Mouse (Mus musculus): ENCODE measurements at regions not wholly inside any gene's neighbourhood (a gene's known extent, or its start where the extent isn't known, plus 50 kb on each side); places are given as distances from the start of the nearest gene placed in this dataset.
"Not testable (repeated sequence)": the region's sequence is repeated elsewhere in the genome, so short reads cannot be mapped to it uniquely, and the experiment has no call there.

DNA sequence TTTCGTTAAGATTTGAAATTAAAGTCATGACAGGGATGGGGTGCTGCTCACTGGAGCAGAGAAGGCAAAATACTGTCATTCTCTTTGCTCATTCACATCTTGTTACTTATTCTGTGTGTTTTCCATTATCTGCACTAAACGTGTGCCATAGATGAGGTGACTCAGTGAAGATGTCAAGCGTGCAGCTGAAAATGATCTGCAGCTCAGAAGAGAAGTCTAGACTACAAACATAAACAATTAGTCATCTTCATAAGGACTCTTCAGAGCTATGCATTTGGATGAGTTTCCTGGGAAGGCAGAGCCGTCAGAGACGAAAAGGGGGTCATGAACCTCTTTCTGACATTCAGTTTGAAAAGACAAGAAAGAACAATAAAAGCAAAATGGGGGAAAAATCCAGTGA is 203.7 kb upstream of the Klf6 start:
- no peaks in the 10 kb centered on the region for H3K9me3 ChIP-seq
- H3K4me2 ChIP-seq = no peak overlapping the region
- ATAC-seq (ENCODE audit: insufficient number of reproducible peaks, insufficient read depth, low FRiP score, low TSS enrichment, low read depth) = no peak
- no peaks in the 10 kb centered on the region for H3K27me3 ChIP-seq
- H3K4me1 ChIP-seq = no peaks in the 10 kb centered on the region
- no peaks in the 10 kb centered on the region for H3K36me3 ChIP-seq
- H3K27ac ChIP-seq = no peak overlapping the region
- WGBS = 66% methylated on average over 5 of the region's 5 CpGs
- no peak overlapping the region for H3K9ac ChIP-seq
- H3K4me3 ChIP-seq = no peak overlapping the region

DNA sequence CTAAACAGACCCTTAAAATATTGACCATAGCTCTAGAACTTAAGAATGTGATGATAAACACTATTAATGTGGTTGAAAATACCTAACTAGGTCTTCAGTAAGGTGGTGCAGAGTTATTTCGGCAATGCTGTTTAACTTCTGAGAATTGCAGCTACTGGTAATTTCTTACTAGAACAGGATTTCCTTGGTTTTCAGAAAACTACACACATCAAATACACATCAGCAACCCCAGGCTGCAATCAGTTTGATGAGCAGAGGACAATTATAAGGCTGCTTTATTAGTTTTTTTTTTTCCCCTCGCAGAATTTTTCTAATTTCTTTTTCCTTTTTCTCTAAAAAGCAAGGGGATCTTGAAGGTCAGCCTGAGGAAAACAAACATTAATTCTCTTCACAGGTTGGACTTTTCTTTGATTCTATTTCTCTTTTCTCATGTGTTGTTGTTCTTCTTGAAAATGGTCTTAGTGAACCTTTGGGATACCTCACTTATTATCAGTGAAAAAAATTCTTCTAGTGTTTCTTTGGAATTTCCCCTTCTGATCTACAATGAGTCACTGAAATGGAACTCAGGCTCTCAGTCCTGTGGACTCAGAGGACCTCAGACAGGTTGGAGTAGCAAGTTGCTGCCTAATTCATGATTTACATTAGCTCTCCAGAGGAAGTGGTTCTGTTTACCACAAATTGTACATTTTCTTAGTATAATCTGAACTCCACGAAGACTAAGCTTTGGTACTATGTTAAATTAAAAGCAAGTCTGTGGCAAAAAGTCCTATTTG is 194.9 kb upstream of the Klf6 start:
- Histone ChIP-seq H3K27me3 (no peaks in the 10 kb centered on the region), H3K4me2 (no peak overlapping the region), H3K4me1 (no peaks in the 10 kb centered on the region), H3K4me3 (no peak overlapping the region), H3K36me3 (no peaks in the 10 kb centered on the region), H3K9me3 (no peaks in the 10 kb centered on the region), H3K9ac (no peak overlapping the region), H3K27ac (no peak overlapping the region)
- ATAC-seq (ENCODE audit: insufficient number of reproducible peaks, insufficient read depth, low FRiP score, low TSS enrichment, low read depth) = no peak
- 72% methylated on average over 3 of the region's 3 CpGs for WGBS

GRCm38 (mm10) chr13:5675668-5676067 is 185.6 kb upstream of the Klf6 start:
- Histone ChIP-seq H3K4me3 (no peak overlapping the region), H3K9ac (no peak overlapping the region), H3K36me3 (no peaks in the 10 kb centered on the region), H3K9me3 (no peaks in the 10 kb centered on the region), H3K4me2 (no peak overlapping the region), H3K27ac (no peak overlapping the region), H3K4me1 (no peaks in the 10 kb centered on the region), H3K27me3 (no peaks in the 10 kb centered on the region)
- WGBS = 31% methylated on average over 1 of the region's 1 CpGs
- no peak for ATAC-seq (ENCODE audit: insufficient number of reproducible peaks, insufficient read depth, low FRiP score, low TSS enrichment, low read depth)

GRCm38 (mm10) chr13:5690124-5690523 is 171.2 kb upstream of the Klf6 start:
- Histone ChIP-seq H3K27me3 (no peaks in the 10 kb centered on the region), H3K9me3 (peaks cover 15% of the 10 kb centered on the region; the same call in 1 of the 2 replicates), H3K27ac (no peak overlapping the region), H3K9ac (no peak overlapping the region), H3K36me3 (no peaks in the 10 kb centered on the region), H3K4me2 (no peak overlapping the region), H3K4me3 (no peak overlapping the region), H3K4me1 (no peaks in the 10 kb centered on the region)
- WGBS = 86% methylated on average over 3 of the region's 4 CpGs
- no peak for ATAC-seq (ENCODE audit: insufficient number of reproducible peaks, insufficient read depth, low FRiP score, low TSS enrichment, low read depth)

- H3K36me3 ChIP-seq; H3K27ac ChIP-seq; H3K27me3 ChIP-seq; H3K4me1 ChIP-seq; H3K4me2 ChIP-seq; ATAC-seq (ENCODE audit: insufficient number of reproducible peaks, insufficient read depth, low FRiP score, low TSS enrichment, low read depth); H3K4me3 ChIP-seq; H3K9ac ChIP-seq: not testable (repeated sequence)
- WGBS = 90% methylated on average over 2 of the region's 2 CpGs
- peaks cover 15% of the 10 kb centered on the region; the same call in 1 of the 2 replicates for H3K9me3 ChIP-seq
Observed at GRCm38 (mm10) chr13:5690680-5691079, 170.6 kb upstream of the Klf6 start.

DNA sequence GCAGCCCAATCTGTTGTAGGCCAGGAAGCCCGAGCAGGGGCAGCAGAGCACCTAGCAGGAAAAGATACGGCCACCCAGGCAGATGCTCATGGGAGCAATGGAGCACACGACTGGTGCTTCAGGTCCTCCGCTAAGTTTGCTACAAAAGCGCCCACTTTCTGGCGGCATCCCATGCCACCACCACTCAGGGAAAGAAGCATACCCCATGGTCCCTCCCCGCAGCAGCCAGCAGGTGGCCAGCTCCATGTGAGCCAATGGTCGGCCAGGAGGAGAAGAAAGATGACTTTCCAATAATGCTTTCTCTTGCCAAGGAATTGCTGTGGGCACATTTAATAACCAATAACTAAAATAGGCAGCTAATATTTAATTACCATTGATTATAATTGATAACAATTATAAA is 166.7 kb upstream of the Klf6 start:
- peaks cover 15% of the 10 kb centered on the region; the same call in 1 of the 2 replicates for H3K9me3 ChIP-seq
- H3K9ac ChIP-seq = no peak overlapping the region
- 93% methylated on average over 8 of the region's 8 CpGs for WGBS
- no peak overlapping the region for H3K4me3 ChIP-seq
- ATAC-seq (ENCODE audit: insufficient number of reproducible peaks, insufficient read depth, low FRiP score, low TSS enrichment, low read depth) = no peak
- H3K36me3 ChIP-seq = no peaks in the 10 kb centered on the region
- H3K27ac ChIP-seq = no peak overlapping the region
- H3K4me1 ChIP-seq = no peaks in the 10 kb centered on the region
- no peak overlapping the region for H3K4me2 ChIP-seq
- no peaks in the 10 kb centered on the region for H3K27me3 ChIP-seq

DNA sequence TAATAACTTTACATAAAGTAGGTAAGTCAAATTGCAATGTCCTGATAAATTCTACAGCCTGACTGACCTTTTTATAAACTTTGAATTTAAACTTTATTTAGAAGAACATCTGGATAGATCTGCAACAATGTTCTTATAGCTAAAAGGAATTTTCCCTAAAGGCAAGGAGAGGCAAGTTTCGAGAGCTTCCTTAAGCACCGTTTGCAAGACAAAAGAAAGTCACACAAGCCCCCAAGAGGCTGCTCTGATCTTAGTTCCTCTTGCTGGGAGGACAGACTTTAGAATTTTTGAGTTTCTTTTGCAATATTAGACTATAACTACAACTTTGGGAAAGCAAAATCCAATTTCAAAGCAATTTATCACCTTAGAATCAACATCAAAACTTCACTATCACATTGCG is 165.7 kb upstream of the Klf6 start:
- H3K9ac ChIP-seq; H3K4me2 ChIP-seq; H3K4me1 ChIP-seq; H3K27me3 ChIP-seq; H3K4me3 ChIP-seq; ATAC-seq (ENCODE audit: insufficient number of reproducible peaks, insufficient read depth, low FRiP score, low TSS enrichment, low read depth); H3K9me3 ChIP-seq; H3K27ac ChIP-seq; H3K36me3 ChIP-seq: not testable (repeated sequence)
- 48% methylated on average over 3 of the region's 3 CpGs for WGBS

DNA sequence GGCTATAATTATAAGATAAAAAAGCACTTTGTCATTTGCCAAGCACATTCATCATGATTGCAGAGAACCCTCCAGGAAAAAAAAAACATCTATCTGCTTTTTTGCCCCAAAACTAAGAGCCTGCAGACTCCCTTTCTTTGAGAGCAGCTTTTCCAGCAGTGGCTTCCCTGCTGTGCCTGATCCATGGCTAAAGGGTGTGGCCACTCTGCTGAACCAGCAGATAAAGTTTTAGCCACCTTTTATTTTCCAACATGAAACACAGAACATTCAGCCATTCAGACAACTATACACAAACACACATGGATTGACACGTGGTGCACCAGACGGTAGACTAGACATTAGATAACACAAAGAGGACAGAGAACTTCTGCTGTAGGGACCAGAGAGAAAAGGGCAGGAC is 164.9 kb upstream of the Klf6 start:
- no peaks in the 10 kb centered on the region for H3K27me3 ChIP-seq
- 26% methylated on average over 2 of the region's 2 CpGs for WGBS
- ATAC-seq (ENCODE audit: insufficient number of reproducible peaks, insufficient read depth, low FRiP score, low TSS enrichment, low read depth) = no peak
- no peak overlapping the region for H3K4me3 ChIP-seq
- H3K36me3 ChIP-seq = no peaks in the 10 kb centered on the region
- peaks cover 3% of the 10 kb centered on the region; the same call in 1 of the 2 replicates for H3K9me3 ChIP-seq
- no peak overlapping the region for H3K4me2 ChIP-seq
- H3K4me1 ChIP-seq = no peaks in the 10 kb centered on the region
- no peak overlapping the region for H3K9ac ChIP-seq
- H3K27ac ChIP-seq = no peak overlapping the region

DNA sequence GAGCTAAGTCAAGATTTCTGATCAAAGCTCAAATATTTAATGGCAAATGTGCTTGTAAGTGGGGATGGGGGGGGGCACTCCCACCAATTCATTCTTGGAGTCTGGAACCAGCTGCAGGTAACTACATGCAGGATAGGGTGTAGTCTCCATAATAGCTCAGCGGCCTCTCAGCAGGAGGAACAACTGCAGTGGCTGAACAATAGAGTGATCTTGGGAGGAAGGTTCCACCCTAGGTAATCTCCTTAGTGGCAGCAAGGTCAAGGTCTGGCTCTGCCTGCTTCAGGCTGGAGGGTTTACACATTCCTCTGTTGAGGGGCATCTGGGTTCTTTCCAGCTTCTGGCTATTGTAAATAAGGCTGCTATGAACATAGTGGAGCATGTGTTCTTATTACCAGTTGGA is 164.0 kb upstream of the Klf6 start:
- not testable (repeated sequence) for H3K27ac ChIP-seq; H3K4me2 ChIP-seq; H3K36me3 ChIP-seq; H3K4me3 ChIP-seq; H3K27me3 ChIP-seq; H3K9me3 ChIP-seq; H3K9ac ChIP-seq; ATAC-seq (ENCODE audit: insufficient number of reproducible peaks, insufficient read depth, low FRiP score, low TSS enrichment, low read depth); H3K4me1 ChIP-seq
- 29% methylated on average over 1 of the region's 1 CpGs for WGBS

DNA sequence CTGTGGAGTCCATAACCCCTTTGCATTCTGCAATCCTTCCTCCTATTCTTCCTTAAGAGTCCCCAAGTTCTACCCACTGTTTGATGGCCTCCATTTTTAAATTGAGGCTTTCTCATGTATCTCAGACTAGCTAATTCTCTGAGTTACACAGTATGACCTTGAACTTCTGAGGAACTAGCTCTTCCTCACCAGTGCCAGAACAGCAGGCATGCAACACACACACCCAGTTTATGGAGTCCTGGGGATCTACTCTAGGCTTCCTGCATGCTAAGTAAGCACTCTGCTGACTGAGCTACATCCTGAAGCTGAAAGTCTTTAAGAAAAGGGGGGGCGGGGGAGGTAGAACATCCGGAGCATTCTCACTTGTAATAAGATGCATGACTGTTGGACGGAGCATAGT is 159.2 kb upstream of the Klf6 start:
- H3K27ac ChIP-seq = no peak overlapping the region
- H3K4me3 ChIP-seq = no peak overlapping the region
- no peaks in the 10 kb centered on the region for H3K9me3 ChIP-seq
- H3K4me2 ChIP-seq = no peak overlapping the region
- no peaks in the 10 kb centered on the region for H3K4me1 ChIP-seq
- H3K9ac ChIP-seq = no peak overlapping the region
- no peak for ATAC-seq (ENCODE audit: insufficient number of reproducible peaks, insufficient read depth, low FRiP score, low TSS enrichment, low read depth)
- WGBS = 81% methylated on average over 3 of the region's 3 CpGs
- H3K36me3 ChIP-seq = no peaks in the 10 kb centered on the region
- H3K27me3 ChIP-seq = no peaks in the 10 kb centered on the region

DNA sequence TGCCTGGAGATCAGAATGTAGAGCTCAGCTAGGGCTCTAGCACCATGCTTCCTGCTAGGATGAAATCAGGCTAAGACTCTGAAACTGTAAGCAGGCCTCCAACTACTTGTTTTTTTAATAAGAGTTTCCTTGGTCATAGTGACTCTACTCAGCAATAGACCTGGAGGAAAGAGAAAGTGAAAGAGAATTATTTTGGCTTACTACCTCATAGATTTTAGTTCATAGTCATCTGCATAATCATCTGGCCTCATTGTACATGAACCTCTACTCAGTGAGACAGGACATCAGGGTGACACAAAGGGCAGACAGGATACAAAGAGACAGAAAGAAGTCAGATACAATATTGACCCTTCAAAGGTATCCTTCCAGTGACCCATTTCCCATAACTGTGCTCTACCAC is 156.3 kb upstream of the Klf6 start:
- Histone ChIP-seq H3K27ac (no peak overlapping the region), H3K9me3 (no peaks in the 10 kb centered on the region), H3K4me3 (no peak overlapping the region), H3K27me3 (no peaks in the 10 kb centered on the region), H3K9ac (no peak overlapping the region), H3K4me2 (no peak overlapping the region), H3K36me3 (no peaks in the 10 kb centered on the region), H3K4me1 (no peaks in the 10 kb centered on the region)
- ATAC-seq (ENCODE audit: insufficient number of reproducible peaks, insufficient read depth, low FRiP score, low TSS enrichment, low read depth) = no peak

DNA sequence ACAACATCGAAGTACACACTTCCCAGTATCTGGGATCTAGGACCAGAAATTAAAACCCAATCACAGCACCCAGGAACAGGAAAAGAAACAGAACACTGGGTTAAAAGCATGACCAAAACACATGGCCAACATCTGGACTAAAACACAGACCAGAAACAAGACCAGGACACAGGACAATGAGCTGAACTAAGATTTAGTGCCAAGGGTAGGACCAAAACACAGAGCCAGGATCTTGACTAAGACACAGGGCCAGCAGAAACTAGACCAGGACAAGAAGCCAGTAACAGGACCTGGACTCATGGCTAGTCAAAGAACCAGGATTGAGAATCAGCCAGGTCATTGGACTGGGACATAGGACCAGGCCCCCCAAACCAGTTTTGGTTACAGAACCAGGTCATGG is 149.6 kb upstream of the Klf6 start:
- H3K27me3 ChIP-seq = no peaks in the 10 kb centered on the region
- no peaks in the 10 kb centered on the region for H3K4me1 ChIP-seq
- H3K9ac ChIP-seq = no peak overlapping the region
- no peak overlapping the region for H3K27ac ChIP-seq
- no peaks in the 10 kb centered on the region for H3K9me3 ChIP-seq
- 88% methylated on average over 1 of the region's 1 CpGs for WGBS
- H3K4me3 ChIP-seq = no peak overlapping the region
- H3K36me3 ChIP-seq = no peaks in the 10 kb centered on the region
- no peak for ATAC-seq (ENCODE audit: insufficient number of reproducible peaks, insufficient read depth, low FRiP score, low TSS enrichment, low read depth)
- H3K4me2 ChIP-seq = no peak overlapping the region

Measured in embryonic facial prominence, embryonic 13.5 days (tissue).